Mouse (Mus musculus) heart, postnatal 0 days (tissue): ENCODE measurements around the gene Zfp148.

Source experiments
- CTCF ChIP-seq: IDR thresholded peaks from 2 replicates; pipeline ENCODE4 v1.5.1; 2016; ENCODE audit warnings: antibody characterized with exemption, control low read depth, low read depth
- EP300 ChIP-seq: IDR thresholded peaks from 2 replicates; pipeline ENCODE4 v1.6.1; 2016; ENCODE audit warnings: antibody characterized with exemption, low read depth

DNA sequence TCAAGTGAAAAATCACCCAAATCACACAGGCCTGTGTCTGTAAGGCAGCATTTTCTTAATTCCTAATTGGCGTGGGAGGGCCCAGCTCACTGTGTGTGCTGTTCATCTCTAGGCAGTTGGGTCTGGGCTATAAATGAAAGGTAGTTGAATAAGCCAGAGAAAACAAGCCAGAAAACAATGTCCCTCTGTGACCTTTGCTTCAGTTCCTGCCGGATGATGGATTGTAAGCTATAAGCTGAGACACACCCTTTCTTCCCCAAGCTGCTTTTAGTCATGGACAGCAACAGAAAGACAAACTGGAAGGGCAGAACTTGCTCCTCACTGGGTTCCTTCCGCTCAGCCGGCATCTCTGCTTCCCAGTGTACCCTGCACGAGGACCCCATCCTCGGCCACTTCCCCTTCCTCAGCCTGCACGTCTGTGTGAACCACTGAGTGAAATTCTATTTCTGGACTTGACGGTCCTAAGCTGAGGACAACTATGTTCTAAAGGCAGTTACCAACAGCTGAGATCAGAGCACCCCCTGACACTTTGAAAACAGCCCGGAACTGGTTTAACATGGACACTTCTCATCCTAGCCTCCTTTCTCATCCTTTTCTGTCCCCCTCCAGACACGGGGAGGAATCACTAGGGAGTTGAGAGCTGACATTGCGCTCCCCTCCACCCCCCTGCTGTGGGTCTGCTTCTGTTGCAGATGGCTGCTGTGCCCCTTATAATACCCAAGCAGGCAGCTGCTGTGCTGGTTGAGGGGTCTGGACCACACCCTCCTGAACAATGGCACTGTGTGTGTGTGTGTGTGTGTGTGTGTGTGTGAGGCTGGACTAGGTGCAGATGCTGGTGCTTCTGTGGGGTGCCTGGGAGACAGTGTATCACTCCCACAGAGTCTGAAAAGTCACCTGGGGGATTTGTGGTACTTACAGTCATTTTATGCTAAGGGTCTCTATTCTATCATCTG is 149.1 kb downstream of the Zfp148 start:
- TF ChIP-seq EP300 (no peak), CTCF (no peak)
